Mouse (Mus musculus) mouse embryonic stem cell (cell line): ENCODE measurements at regions not wholly inside any gene's neighbourhood (a gene's known extent, or its start where the extent isn't known, plus 50 kb on each side); places are given as distances from the start of the nearest gene placed in this dataset.

Source experiments
- in situ Hi-C, 2 experiments: fragments of 300-500 bp; cut with MboI; formaldehyde crosslinking; loops; 1 replicate in 1 of 2; 3 replicates in 1 of 2; pipeline ENCODE4 v1.14.3; 2019 to 2020; ENCODE audit warnings: low sequenced_read_pairs in 2 of 2, low pct_unique_long_range_greater_than_20kb in 1 of 2, mixed read lengths in 1 of 2; ENCODE audit not compliant: unreplicated experiment in 1 of 2

DNA sequence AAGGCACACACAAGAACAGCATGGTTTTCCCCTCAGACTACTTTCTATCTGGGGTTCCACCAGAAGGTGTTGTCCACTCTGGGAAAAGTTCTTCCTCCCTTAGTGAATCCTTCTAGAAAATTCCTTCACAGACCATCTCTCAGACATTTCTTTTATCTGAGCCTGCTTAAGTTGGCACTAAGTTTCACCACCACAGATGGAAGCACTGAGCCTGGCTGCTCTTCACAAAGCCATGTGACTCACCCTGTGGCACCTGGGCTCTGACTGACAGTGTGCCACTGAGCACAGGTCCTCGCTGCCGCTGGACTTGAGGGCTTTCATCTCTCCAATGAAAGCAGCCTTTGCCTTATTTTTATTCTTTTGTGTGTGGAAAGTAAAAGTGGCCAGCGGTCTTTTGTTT, 173.8 kb upstream of the Nlrp1b start:
- in situ Hi-C loops: no loop called here

DNA sequence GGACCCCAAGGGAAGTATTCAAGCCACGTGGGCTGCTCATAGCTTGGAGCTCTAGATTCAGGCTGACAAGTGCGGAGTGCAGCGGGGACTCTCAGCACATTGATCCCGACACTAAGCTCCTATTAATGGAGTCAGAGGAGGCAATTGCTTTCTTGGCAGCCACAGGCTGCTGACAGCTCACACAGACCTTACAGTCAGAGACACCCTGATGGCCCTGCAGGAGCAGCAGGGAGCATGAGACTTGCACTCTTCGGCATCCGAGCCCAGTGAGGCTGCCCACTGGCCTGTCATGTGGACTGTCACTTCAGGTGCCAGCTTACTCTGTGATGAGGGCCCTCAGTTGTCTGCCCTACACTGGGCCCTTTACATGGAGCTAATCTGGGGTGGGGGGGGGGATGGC, 176.5 kb upstream of the Nlrp1b start:
- in situ Hi-C loops: no loop called here

DNA sequence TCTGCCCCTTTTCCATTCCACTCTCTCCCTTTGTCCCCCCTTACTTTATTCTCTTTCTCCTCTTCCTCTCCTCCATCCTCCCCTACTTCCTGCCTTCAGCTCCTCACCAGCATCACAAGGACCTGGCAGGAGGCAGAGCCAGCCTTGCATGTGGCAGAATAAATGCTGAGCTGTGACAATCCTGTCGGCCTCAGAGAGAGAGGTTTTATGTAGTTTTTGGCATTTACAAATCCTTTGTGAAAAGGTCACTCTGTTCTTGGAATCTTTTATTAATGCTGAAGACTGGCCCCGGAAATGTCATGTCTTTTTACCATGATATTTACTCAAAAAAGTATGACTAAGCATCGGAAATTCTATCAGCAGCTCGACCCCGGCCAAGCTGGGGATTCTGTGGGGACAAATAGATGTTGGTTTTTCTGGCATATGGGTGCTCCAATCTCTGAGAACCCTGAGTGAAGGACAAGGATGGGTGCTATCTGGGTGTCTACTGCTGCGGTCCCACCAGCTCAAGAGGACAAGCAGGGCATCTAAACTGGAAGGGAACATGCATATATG, 178.8 kb upstream of the Nlrp1b start:
- in situ Hi-C loops: no loop called here

DNA sequence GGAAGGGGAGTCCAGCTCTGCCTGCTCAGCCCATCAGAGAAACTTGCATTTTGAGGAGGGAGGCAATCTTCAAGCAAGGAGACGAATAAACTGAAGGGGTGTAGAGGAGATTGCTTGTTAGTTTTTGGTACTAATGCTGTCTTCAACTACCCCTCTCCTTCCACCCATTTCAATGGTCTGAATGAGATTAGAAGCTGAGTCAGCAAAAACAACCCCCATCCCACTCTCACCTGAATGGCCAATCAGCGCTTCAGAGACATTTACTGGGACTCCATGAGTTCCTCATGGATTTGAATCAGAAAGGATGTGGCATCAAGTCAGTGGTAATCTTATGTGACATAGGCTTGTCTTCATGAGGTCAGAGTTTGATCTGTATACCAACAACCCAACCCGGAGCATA, 180.0 kb upstream of the Nlrp1b start:
- in situ Hi-C loops: no loop called here

DNA sequence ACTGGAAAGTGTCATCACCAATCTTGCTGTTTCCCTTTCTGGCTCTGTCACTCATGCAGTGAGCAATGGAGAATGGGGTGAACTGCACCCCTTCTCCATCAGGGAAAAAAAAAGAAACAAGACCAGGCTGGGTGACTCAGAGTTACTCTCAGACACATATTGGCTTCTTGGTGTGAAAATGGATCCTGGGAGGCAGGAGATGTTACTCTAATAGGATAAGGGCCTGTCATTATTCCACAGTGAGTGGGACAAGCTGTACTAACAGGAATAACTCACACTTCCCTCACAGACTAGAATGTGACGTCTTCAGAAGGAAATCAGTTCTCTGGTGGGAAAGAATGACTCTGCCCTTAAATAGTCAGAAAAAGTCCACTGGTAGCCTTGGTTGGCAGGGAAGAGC, 181.4 kb upstream of the Nlrp1b start:
- in situ Hi-C loops: no loop called here

DNA sequence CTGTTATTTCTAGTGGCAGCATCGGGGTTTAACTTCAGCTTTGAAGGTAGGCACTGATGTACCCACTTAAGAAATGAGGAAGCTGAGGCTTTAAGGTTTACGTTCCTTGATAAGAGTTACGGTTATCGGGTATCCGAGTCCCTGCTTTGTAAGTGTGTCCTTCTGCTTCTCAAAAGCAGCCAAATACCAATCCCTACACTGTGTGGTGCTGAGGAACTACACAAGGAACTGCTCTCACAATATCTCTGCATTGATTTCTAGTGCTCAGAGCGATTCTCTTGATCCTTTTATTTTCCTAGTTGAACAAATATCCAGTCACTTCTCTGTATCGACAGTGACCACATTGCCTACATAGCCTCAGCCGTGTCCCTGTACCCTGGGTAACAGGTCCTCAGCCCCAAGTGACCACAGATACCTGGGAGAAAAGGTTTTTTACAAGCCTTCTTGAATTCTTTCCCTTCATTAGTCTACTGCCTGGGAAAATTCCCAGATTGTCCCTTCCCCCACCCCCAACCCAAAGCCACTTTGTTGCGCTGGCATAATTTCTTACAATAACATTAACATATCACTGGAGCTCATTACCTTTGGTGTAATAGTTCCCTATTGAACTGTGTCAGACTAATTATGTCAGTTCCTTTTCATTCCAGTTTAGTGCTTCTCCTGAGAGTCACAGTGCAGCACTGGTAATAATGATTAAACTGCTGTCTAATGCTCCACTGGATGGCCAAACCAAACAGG, 184.0 kb upstream of the Nlrp1b start:
- in situ Hi-C loops: no loop called here

DNA sequence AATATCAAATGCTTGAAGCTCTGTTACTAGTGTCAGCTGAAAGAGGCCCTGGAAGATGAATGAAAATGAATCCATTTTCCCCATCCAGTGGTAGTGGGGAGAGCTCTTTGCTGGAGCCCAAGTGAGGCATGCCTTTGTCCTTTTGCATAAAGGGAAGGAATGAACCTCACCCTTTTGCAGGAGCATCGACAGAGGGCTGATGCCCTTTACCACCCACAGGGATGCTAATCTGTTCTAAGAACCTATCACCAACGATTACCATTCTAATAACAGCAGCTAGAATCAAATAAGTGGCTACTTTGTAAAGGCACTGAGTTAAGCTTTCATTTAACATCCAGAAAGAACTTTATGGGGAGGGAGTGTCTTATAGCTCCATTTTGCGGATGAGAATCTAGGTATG, 184.9 kb upstream of the Nlrp1b start:
- in situ Hi-C loops: no loop called here

DNA sequence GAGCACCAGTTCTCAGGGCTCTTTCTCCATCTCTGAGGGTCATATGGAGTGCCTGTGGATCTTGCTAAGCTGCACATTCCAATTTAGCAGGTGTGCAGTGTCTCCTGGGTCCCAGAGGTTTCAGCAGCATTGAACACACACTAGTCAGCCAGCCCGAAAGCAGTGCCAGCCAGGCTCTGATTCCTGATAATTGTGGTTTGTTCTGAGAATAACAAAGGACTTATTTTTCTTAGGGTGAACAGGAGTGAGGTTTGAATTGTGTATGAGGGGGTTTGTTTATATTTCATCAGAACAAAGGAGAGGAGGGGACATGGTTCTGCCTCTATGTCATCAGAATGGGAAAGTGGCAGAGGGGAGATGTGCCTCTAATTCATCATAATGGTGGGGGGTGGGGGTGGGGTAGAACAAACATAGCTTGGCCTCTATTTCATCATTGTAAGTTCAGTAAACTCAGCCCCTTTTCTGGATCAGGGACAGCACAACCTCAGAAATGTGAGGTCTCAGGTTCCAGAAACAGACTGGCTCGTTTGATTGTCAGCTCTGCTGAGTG, 191.8 kb upstream of the Nlrp1b start:
- in situ Hi-C loops: no loop called here

DNA sequence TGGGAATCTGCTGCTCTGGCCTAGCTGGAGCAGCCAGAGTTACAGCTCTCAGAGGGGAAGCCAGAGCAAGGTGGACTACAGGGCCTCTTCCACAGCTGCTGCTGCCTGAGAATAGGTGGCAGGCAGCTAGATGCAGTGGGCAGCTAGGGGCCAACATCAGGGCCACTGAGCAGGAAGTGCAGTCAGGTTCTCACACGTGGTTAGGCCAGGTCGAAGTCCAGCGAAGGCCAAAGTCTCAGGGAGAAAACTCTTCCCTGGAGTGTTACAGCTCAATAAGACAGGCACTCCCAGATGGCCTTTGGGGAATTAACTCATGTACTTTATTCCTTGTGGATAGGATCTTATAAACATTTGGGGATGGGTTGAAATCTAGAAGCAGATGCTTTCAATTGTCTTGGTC, 192.7 kb upstream of the Nlrp1b start:
- in situ Hi-C loops: no loop called here

DNA sequence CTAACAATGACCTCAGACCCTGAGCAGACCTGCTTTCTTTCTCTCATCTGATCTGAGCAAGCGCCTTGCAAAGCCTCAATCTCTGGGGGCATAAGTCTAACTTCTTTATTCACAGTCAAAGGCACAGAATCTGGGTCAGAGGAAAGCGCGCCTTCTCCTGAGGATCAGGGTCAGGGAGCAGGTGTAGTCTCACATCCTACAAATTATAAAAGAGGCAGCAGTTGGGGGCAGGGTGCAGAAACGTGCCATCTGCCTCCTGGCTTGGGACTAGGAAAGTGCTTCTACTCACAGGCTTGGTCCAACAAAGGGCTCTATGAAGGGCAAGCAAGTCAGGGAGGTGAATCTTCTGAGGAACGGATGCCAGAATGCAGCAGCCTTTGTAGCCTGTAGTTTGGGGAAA, 194.3 kb upstream of the Nlrp1b start:
- in situ Hi-C loops: no loop called here

DNA sequence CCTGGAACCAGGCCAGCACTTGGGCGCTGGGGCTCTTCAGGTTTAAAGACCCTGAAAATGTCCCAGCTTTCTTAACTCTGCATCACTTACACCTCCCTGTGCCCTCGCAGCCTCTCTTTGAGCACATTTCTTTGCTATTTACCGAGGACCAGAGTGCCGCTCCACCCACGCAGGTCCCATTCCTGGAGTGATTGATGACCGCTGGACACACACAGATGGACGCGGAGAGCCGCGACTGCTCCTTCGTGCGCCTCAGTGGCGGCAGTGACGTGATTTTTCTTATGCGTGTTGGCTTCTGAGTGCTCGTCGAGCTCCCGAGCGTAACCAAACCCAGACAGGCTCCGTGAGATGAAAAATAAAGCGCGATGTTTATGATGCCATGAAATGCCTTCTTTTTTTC, 199.2 kb upstream of the Nlrp1b start:
- in situ Hi-C loops: no loop called here

DNA sequence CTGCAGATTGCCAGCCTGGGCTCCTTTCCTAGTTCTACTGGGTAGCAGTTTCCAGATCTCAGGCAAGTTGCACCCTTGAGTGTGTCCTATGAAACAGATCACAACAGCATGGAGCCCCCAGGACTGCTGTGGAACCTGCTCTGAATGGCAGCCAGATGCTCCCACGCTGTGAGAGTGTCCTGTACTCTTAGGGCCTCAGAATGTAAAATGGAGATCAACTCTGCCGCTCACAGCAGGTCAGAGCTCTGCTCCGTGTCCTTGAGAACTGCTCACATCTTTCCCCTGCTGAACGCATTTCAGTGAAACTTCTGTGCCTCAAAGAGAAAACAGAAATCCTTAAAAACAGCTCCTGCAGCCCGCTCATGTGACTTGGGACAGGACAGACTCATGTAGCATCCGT, 203.7 kb upstream of the Nlrp1b start:
- in situ Hi-C loops: no loop called here

DNA sequence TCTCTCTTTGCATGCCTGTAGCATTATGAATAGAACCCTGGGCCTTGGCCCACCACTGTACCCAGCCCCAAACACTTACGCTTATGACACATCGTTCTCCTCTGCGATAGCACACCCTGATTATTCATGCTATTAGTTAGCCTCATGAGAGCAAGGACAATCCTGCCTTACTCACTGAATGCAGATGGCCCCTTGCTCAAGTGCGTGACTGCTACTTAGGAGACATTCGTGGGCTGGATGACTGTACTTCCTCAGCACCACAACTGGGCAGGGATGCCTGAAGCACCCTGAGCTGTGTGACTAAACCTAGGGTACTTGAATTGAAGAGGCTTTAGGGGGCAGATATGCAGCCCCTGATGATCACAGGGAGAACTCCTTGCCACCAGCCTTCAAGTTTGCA, 204.4 kb upstream of the Nlrp1b start:
- in situ Hi-C loops: no loop called here

DNA sequence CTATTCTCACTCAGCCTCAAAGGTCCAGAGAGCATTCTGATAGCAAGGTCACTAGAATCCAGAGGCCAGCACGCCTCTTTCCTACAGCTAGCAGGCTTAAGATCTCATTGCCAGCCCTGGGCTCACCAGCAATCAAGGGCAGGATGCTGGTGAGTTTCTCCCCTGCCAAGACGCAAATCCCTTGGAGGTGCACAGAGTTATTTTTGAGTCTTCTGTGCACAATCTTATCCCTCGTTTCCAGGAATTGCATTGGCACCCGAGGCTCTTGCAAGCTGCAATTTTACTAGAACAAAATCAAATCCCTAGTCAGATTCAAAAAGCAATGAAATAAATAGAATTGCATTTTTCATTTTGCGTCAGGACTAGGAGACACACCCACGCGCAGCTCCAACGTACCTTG, 205.2 kb upstream of the Nlrp1b start:
- in situ Hi-C loops: no loop called here

DNA sequence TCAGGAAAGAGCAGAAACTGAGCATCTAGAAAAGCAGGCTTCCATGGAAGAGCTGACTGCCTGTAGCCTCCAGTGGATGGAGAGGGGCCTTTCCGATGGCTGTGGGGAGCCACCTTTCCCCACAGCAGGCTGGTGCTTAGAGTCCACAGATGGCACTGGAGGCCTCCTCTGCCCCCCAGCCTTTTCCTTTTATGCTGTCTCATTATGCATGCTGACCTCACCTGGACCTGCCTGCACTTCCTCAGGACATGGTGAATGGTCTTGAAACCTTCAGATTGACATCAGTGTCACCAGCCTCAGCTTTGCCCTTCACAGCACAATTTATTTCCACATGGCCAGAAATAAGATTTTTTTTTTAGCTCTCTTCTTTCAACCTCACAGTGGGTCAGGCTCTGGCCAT, 205.8 kb upstream of the Nlrp1b start:
- in situ Hi-C loops: no loop called here

DNA sequence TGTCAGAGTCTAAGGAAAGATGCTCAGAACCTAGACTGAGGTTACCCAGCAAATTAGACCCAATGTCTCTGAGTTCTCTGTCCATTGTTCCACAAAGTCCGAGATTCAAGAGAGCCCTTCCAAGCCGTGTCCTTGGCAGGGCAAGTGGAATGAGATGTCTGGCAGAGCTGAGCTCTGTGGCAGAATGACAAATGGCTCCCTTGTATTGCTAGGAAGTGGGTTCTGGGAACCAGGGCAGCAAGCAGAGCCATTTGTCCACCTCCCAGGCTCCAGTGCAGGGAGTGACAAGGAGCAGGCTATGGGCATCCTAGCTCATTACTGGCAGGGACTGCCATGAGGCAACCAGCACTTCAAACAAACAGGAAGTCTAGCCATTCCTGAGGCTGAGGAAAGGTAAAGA, 206.3 kb upstream of the Nlrp1b start:
- in situ Hi-C loops: no loop called here

DNA sequence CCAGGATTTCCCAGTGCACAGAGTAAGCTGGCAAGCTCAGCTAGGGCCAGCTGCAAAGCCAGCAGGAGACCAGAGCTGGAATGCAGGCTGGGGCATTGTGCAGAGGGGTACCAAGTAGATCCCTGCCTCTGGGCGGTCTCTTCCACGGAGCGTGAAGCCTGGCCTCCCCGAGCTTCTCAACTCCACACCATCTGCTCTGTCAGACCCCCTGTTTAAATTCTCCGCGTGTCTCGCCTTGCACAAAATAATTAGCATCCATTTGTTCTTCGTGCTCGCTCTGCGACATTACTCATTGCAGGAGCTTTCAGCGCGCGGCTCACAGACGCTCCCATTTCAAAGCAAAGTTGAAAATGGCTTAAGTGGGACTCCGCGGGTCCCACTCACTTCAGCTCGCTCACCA, 209.3 kb upstream of the Nlrp1b start:
- in situ Hi-C loops: no loop called here

DNA sequence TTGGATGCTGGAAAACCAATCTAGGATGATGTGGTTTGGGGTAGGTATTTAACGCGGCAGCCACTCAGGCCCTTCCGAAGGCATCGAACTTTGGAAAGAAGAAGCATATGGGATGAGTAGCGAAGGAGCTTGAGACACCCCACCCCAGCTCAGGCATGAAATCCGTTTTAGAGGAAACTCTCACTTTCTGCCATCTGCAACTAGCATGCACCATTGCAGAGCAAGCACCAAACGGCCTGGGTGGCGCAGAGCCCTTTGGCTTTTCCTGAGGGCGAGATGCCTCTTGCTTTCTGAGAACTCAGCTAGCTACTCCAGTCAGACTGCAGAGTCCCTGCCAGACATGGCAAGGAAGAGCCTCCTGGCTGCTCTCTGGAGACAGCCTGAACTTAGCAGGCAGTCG, 209.9 kb upstream of the Nlrp1b start:
- in situ Hi-C loops: no loop called here

DNA sequence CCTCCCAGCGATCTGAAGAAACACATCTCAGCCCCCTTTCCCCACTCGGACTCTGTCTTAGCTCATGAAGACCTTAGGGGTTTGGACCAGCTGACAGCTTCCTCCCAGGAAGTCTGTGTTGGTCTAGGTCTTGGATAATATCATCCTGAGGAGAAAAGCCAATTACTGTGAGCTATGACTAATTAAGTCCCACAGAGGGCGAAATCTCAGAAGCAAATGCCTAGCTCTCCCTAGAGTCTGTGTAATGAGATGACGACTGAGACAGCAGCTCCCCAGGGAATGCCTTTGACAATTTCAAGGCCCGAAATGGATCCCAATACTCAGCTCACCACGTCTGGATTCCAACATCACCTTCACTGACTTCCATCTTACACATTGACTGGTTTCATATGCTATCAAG, 213.5 kb upstream of the Nlrp1b start:
- in situ Hi-C loops: no loop called here

DNA sequence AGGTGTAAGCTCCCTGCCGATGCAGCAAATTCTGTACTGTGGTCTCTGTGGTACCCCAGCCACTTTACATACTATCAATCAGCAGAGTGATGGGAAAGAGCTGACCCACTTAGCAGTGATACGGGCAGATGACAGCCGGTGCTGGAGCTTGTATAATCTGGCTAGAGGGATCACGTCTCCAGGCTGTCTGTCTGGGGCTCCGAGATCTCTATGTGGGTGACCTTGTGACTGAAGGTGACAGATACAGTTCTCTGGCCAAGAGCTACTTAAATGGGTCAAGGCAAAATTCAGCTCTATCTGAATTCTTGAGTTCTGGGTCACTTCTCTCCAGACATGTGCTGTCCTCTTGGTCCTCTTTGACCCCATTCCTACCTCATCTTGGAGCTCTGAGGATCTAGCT, 216.1 kb upstream of the Nlrp1b start:
- in situ Hi-C loops: no loop called here
